Mouse (Mus musculus): Measurements from ENCODE around the gene Zswim4. TPM values are rescaled to one million over a fixed set of nuclear protein-coding genes. Genes with fewer than 3 reads are reported as not detected.

Gene Zswim4
- polyA plus RNA-seq (2012; rRNA removed), result 46.8 and 54.4 TPM in 2 replicates

DNA sequence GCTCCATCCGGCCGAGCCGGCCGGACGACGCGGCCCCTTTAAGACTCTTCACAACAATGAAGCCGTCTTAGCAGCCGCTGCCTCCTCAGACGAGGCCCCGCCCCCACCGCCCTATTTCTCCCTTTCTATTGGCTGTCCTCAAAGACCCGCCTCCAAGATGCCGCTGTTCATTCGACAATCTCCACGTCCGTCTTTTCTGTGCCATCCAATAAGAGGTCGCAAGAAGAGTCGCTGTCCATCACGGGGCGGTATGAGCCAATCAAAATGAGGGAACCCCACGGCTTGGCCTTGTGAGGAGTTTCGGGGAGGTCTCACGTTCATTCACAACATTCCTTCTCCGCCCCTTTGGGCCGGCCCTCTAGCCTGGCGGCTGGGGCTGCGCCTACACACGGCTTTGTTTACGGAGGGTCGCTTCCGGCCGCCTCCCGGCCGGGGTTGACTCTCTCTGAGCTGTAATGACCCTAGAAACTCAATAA is at the start of gene Zswim4:
Gene Zswim4 (minus strand): TSS at position 58 of the 476 bp plus-strand sequence.

DNA sequence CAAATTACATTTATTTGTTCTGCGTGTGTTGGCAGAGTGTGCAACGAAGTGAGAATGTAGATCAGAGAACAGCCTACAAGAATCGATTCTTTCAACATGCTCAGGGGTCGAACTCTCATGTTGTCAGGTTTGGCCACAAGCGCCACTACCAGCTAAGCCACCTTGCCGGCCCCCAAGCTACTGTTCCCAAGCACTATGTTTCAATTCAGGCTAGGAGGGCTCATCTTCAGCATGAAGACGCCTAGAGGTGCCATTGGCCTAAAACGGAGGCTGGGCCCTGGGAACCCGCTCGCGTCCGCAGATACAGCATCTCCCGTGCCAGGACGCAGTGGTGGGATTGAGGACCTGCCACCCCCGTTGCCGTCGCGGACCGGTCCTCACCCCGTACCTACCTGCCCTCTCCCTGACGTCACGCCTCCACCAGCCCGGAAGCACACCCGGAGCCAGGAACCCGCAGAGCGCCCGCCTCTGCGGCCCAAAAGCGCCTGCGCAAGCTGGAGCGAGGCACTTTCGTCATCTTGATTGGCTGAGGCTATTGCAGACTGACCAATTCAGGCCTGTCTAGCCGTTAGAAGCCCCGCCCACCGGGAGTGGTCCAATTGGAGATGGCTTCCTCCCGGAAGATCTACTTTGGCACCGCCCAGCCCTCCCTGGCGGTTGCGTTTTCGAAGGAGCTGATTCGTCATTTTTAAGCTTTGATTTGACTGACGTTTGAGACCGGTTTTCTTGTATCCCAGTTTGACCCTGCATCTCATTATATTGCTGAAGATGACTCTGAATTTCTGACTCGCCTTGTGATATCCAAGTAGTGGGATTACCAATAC is 33.3 kb upstream of the Zswim4 start, which contains the start of gene Ccdc130:
Gene Ccdc130 (minus strand): TSS at position 431 of the 824 bp plus-strand sequence.

DNA sequence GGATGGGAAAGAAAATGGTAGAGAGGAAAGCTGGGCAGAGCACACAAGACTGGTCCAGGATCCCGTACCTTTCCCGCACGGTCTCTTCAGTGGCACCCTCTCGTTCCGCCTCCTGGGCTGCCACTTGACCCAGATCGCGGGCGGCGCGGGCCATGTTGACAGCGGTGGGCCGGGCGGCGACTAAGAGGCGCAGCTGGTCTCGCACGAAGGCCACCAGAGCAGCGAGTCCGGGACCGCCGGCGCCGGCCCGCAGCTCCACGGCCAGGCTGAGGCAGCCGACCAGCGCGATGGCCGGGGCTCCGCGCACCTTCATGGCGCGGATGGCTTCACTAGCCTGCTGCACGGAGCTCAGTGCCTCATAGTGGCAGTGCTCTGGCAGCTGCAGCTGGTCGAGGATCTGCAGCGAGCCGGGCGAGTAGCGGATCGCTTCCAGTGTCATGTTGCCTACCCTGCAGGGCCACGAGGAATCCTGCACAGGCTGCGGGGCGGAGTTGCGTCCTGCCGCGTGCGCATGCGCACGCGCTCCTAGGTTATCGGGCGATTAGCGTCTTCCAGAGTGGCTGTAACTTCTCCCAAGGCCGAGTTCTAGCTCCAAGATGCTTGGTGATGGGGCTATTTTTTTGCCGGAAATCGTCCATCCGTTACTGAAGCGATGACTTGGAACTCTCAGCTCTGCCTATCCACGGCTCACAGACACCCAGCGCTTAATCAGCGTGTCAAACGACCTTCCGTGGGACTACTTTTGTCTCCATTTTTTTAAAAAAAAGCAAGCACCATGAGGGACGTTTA is 20.2 kb upstream of the Zswim4 start, which contains the start of gene Mri1:
Gene Mri1 (minus strand): TSS at position 505 of the 789 bp plus-strand sequence.

DNA sequence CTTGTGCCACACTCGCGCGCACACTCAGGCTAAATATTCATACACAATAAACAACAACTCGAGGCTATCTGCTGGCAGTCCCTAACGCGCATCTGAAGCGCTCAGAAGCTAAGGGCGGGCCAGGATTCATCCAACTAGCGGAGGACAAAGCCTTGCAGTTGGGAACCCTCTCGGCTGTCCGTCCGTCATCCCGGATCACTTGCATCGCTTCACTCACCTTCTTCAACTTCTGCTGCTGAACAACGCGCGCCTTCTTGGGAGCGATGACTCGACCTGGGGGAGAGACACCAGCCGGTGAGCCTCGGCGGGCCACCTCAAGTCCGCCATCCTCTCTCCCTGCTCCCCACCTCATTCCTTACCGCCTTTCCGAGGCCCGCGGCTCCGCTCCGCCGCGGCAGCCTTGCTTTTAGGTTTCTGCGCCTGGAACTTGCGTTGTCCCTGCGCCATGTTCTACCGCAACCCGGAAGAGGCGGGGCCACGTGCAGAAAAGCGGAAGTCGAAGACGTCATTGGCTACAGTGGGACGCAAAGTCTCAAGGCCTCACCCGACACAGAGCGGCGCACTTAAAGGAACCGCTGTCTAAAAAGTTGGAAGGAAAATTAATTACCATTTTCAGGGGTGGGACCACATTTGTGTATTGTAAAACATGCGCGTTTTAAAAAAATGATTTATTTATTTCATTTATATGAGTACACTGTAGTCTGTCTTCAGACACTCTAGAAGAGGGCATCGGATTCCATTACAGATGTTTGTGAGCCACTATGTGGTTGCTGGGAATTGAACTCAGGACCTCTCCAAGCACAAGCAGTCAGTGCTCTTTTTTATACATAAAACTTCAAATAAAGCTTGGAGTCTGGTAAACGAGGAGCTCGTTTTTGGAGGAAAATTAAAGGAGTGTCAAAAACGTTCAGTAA is 12.7 kb upstream of the Zswim4 start, which contains the start of gene D8Ertd738e:
Gene D8Ertd738e (minus strand): TSS at position 463 of the 914 bp plus-strand sequence.

DNA sequence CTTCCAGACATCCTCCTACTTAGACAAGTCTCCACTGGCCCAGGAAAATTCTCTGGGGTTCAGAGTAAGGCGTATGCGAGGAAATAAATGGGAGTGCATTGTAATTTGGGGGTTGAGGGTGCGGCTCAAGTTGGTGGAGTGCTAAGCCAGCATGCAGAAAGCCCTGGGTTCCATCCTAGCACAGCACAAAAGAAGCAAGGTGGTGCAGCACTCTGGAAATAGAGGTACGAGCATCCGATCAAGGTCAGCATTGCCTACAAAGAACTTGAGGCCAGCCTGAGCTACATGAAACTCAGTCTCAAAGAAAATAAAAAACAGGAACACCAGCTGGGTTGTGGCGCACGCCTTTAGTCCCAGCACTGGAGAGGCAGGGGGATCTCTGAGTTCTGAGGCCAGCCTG is 51.7 kb downstream of the Zswim4 start, which contains the start of gene Nanos3:
Gene Nanos3 (minus strand): TSS at position 101 of the 400 bp plus-strand sequence.

Other genes with a start within 250 kb of the Zswim4 start
- 80.0 and 80.3 TPM in 2 replicates for gene Samd1, start 239.4 kb downstream of the Zswim4 start, polyA plus RNA-seq (2012; rRNA removed)
- 0.45 and 0.88 TPM in 2 replicates for gene 1700067K01Rik, start 235.6 kb downstream of the Zswim4 start, polyA plus RNA-seq (2012; rRNA removed)
- gene 2210011C24Rik, start 224.9 kb downstream of the Zswim4 start, polyA plus RNA-seq (2012; rRNA removed), result 0.12 and 0.15 TPM in 2 replicates
- 3.1 and 4.9 TPM in 2 replicates for gene Palm3, start 215.6 kb downstream of the Zswim4 start, polyA plus RNA-seq (2012; rRNA removed)
- gene Il27ra, start 194.5 kb downstream of the Zswim4 start, polyA plus RNA-seq (2012; rRNA removed), result 0.50 and 0.90 TPM in 2 replicates
- 0.10 and 0.39 TPM in 2 replicates for gene Rln3, start 192.1 kb downstream of the Zswim4 start, polyA plus RNA-seq (2012; rRNA removed)
- gene Gm10643, start 171.9 kb downstream of the Zswim4 start, polyA plus RNA-seq (2012; rRNA removed), result 2.6 TPM in 2 replicates
- 30.3 and 36.4 TPM in 2 replicates for gene Rfx1, start 170.2 kb downstream of the Zswim4 start, polyA plus RNA-seq (2012; rRNA removed)
- 110 and 117 TPM in 2 replicates for gene Dcaf15, start 132.3 kb downstream of the Zswim4 start, polyA plus RNA-seq (2012; rRNA removed)
- gene Podnl1, start 111.1 kb downstream of the Zswim4 start, polyA plus RNA-seq (2012; rRNA removed), result 0.18 and 0.85 TPM in 2 replicates
- 40.1 and 44.7 TPM in 2 replicates for gene Cc2d1a, start 89.1 kb downstream of the Zswim4 start, polyA plus RNA-seq (2012; rRNA removed)
- gene 4930432K21Rik, start 89.0 kb downstream of the Zswim4 start, polyA plus RNA-seq (2012; rRNA removed), result 2.1 and 2.6 TPM in 2 replicates
- 7.3 and 8.5 TPM in 2 replicates for gene Nanos3, start 51.8 kb downstream of the Zswim4 start, polyA plus RNA-seq (2012; rRNA removed)
- 236 and 241 TPM in 2 replicates for gene D8Ertd738e, start 12.7 kb upstream of the Zswim4 start, polyA plus RNA-seq (2012; rRNA removed)
- gene Mri1, start 20.3 kb upstream of the Zswim4 start, polyA plus RNA-seq (2012; rRNA removed), result 36.9 and 41.9 TPM in 2 replicates
- 49.7 and 56.7 TPM in 2 replicates for gene Ccdc130, start 33.3 kb upstream of the Zswim4 start, polyA plus RNA-seq (2012; rRNA removed)
- gene Cacna1a, start 151.4 kb upstream of the Zswim4 start, polyA plus RNA-seq (2012; rRNA removed), result 44.1 and 52.9 TPM in 2 replicates

Data from central nervous system, embryonic 14 days (tissue).